Mouse (Mus musculus): ENCODE measurements around the gene Vmn2r-ps130. TPM values are rescaled to one million over a fixed set of nuclear protein-coding genes. Genes with fewer than 3 reads are reported as not detected.
"Not testable (repeated sequence)": the region's sequence is repeated elsewhere in the genome, so short reads cannot be mapped to it uniquely, and the experiment has no call there.

The Vmn2r-ps130 gene
- not detected in 2 replicates for polyA plus RNA-seq (2012; rRNA removed)

GRCm38 (mm10) chr17:23060866-23061265, at the start of gene Vmn2r-ps130:
Gene Vmn2r-ps130 (plus strand): TSS chr17:23061166.
- H3K27me3 ChIP-seq (ENCODE audit: control insufficient read depth, insufficient read depth, low read length); H3K4me1 ChIP-seq (ENCODE audit: control insufficient read depth, insufficient read depth, insufficient read length, low read length); H3K27ac ChIP-seq (ENCODE audit: insufficient read depth, low read depth, low read length); H3K36me3 ChIP-seq (ENCODE audit: control insufficient read depth, insufficient read depth, low read length); H3K4me3 ChIP-seq (ENCODE audit: low read depth, low read length): not testable (repeated sequence)
- no CpG with 5 or more reads among the region's 1 CpGs for WGBS

Other genes starting within 250 kb of the Vmn2r-ps130 start
- 0.15 and 0.28 TPM in 2 replicates for gene Zfp945, start 194.0 kb upstream of the Vmn2r-ps130 start, polyA plus RNA-seq (2012; rRNA removed)
- not detected in 2 replicates for gene Vmn2r113, start 118.2 kb upstream of the Vmn2r-ps130 start, polyA plus RNA-seq (2012; rRNA removed)
- gene Zfp40, start 132.1 kb downstream of the Vmn2r-ps130 start, polyA plus RNA-seq (2012; rRNA removed), result 0.04 and 0.06 TPM in 2 replicates